Mouse (Mus musculus): Measurements from ENCODE around the gene Hspe1.
A peak's percentile ranks its signal among the peaks of the same experiment; 100 is the strongest.
"Not testable (repeated sequence)": the region's sequence is repeated elsewhere in the genome, so short reads cannot be mapped to it uniquely, and the experiment has no call there.

Hspe1 gene

DNA sequence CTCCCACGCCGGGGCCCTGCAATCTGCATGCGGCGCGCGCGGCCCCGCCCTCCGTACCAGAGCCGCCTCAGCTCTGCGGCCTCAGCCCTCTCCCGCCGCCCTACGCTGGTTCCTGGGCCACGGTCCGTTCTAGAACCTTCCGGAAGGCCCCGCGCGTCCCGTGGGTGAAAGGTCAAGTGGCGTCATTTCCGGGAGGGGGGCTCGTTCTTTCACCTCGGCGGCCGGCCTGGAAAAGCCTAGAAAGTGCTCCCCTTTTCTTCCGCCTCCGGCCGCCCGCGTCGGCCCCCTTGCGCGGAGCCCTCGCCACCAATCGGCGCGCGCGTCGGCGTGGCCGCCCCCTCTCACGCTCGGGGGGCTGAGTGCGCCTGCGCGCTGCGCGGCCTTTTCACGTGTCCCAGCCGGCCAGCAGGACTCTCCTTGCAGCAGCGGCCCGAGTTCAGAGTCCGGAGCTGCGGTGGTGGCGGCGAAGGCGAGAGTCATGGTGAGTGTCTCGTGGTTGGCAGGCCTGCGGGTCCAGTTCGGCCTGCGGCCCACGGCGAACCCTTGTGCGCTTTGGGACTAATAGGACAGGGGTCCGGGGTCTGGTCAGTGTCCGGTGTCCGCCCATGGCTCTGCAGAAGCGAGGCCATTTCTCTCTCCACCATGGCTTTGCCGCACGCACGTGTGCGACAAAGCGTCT is at the start of gene Hspe1, which contains the start of gene Hspd1:
Gene Hspe1 (plus strand): TSS at position 201 of the 679 bp plus-strand sequence.
Gene Hspd1 (minus strand): TSS at position 312 of the 679 bp plus-strand sequence.
- peak; percentile 98 for DNase-seq (ENCODE audit: low spot score)

DNA sequence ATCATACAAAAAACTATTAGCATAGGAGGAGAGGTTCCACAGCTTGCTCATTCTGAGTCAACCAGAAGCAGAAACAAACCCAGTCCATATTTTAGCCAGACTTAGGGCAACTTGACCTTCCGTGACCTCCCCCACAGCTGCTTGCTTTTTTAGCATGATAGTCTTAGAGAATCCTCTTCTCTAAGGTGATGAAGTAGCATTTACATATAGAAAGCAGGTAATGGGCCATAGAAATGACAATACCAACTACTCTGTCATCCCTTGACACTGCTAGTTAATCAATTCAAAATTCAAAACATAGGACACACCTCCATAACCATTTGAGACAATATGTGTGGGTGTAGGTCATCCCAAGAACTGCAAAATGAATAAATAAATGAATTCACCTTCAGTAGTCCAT is 48.0 kb upstream of the Hspe1 start:
- no peak for DNase-seq (ENCODE audit: low spot score)

DNA sequence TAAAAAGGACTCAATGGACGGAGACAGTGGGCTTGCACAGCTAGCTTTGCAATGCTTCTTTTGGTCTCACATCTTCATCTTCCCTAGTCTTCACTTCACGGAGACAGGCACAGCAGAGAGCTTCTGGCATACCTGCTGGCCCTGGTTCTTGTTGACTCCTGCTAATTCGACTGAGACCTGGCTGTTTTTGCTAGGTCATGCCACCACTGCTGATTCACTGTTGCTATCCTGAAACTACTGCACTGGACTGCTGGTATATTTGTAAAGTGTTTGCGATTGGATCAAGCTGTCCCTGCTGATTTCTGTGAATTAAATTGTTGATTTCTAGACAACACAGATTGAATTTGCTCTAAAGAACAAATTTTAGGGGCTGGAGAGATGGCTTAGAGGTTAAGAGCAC is 46.2 kb upstream of the Hspe1 start:
- DNase-seq (ENCODE audit: low spot score), result no peak

DNA sequence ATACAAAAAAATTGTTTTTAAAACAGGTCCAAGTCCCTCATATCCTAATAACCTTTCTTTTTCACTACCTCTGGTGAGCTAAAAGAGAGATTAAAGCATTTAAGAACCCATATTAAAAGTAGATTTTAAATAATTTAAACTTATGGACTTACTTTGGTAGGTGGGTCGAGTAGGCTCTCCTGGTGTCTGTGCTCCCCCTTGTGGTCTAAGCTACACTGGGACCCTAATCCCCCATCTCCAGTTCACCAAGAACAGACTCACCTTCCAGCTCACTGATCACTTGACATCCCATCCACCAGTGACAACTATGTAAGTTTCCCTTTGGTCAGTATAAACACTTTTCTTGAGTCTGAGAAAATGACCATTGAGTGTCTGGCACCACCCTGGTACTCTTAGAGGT is 45.7 kb upstream of the Hspe1 start:
- DNase-seq (ENCODE audit: low spot score), result no peak

DNA sequence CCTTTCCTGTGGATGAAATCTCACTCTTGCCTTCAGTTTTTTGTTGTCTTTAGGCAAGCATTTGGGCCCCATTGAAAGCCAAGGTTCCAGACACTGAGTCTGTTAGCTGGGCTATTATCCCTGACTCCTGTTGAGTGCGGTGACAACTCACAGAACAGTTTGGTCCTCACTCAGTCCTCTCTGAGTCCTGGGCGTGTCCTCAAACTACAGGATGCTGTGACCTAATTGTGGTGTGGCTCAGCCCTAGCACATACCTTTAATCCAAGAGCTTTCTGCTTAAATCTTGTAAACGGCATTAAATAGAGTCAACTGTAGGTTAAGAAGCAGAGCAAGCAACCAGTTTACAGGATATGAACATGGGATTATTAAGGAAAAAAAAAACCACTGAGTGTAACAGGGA is 44.8 kb upstream of the Hspe1 start:
- DNase-seq (ENCODE audit: low spot score), result no peak

DNA sequence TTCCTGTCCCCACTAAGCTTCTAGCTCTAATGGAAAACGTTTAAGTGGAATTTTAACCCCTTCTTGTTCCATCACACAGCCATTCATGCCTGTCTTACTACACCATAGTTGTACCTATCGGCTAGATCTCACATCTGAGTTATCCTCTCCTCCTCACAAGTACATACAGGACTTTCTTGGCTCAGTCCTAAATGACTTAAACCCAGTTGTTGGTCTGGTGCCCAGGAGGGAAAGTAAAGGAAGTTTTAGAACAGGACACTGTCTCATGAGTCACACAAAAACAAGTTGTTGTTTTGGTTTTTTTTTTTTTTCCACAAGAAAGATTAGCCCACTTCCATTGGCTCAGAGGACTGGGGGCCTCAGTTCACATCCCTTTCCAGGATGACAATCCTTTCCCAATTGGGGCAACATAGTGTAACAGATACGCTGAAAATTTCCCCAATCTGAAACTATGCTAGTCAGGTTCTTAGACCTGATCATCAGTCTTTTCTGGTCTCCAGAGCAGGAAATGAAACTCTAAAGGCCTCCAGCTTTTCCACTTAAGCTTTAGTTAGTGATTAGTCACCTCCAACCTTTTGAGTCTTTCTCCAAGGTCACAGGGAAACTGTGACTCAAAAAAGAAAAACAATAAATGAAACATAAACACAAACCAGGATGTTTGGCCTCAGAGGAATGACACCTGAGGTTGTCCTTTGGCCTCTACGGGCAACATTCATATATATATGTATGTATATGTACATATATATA is 38.9 kb upstream of the Hspe1 start:
- DNase-seq (ENCODE audit: low spot score), result no peak

DNA sequence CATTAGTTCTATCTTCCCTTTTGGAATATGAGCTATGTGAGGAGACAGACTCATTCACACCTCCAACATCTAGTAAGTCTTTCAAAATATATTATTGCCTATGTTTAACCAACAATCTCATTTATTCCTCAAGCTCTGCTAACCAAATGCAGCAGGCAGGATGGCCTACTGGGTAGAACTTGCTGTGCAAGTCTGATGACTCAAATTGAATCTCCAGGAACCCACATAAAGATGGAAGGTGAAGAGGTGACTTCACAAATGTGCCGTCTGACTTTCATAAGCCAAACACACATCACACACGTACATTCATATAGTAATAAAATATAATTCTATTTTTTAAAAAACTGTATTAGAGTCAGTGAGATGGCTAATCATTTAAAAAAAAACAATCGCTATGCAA is 36.3 kb upstream of the Hspe1 start:
- no peak for DNase-seq (ENCODE audit: low spot score)

DNA sequence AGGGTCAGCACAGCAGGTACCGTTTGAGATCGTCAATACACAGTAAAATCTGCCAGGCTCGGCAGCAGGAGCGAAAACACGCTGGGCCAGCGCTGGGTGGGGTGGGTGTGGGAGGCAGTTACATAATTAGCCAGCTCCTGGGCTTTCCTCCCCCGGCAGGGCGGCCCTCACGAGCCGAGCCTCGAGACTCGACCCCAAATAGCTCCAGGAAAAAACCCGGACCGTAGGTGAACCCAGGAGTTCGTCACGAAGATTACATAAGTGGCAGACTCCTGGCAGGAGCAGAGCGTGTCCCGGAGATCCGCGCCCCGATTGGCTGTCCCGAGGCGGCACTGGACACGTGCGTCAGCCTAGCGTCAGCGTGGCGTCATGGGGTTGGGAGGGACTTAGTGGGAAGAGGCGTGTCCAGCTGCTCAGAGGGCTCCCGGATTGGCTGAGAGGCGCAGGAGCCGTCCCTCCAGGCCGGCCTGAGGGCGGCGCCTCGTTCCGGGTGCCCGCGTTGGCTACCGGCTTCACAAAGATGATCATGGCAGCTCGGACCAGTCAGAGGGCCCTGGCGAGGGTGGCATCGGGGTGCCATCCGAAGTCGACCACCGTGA is 35.5 kb upstream of the Hspe1 start, which contains the start of gene Coq10b:
Gene Coq10b (plus strand): TSS at position 416 of the 599 bp plus-strand sequence.
- DNase-seq (ENCODE audit: low spot score), result peak; percentile 98

DNA sequence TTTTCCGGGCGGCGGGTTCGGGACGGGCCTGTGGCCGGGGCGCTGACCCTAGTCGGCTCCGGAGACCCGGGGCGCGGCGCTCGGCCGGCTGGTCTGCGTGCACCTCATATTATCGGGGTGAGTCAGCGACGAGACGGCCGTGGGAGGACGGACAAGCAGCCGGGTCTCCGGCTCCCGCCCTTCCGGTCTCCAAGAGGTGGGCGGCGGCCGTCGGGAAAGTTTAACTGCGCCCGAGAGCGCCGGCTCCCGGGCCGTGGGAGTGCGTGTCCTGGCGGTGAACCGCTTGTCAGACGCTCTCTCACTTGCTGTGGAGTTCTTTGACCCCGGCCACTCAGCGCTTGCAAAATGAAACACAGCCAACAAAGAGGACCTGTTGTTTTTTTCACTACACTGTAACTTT is 34.9 kb upstream of the Hspe1 start:
- peak; percentile 83 for DNase-seq (ENCODE audit: low spot score)

DNA sequence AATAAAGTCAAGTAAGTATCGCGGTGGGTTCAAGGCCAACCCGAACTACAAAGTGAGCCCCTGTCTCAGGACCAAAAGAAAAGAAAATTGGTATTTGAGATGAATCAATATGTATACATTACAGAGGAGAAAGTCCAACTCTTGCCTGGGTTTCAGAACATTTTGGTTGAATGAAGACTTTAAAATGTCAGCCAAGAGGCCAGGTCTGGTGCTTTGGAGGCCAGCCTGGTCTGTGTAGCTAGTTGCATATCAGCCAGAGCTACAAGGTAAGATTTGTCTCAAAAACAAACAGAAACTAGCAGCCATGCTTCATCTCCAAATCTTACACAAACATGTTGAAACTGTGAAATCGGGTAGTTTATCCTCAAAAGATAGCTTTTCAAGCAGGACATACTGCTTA is 34.3 kb upstream of the Hspe1 start:
- DNase-seq (ENCODE audit: low spot score), result no peak

DNA sequence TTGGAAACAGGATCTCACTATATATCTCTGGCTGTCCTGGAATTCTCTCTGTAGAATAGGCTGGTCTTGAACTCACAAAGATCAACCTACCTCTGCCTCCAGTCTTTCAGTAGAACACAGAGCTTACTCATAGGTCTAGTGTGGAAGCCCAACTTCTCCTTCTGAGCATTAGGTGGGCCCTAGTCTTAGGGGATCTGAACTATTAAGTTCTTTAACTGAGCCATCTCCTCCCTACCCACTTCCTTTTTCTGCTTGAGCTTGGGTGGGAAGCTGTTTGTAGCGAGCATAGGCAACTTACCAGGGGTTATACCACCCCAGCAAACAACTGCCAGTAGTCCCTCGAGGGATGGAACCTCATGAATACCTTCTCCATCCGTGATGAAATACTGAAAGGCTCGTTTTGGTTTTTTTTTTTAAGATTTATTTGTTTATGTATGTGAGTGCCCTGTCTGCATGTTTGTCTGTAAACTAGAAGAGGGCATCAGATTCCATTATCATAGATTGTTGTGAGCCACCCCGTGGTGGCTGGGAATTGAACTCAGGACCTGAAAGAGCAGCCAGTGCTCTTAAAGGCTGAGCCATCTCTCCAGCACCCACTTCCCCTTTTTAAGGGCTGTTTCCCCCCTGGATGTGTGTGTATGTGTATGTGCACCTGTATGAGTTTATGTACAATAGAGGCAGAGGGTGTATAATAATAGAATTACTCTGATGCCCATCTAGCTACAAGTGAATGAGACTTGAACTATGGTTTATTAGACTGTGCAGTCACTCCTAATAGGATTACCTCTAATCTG is 32.4 kb upstream of the Hspe1 start:
- no peak for DNase-seq (ENCODE audit: low spot score)

DNA sequence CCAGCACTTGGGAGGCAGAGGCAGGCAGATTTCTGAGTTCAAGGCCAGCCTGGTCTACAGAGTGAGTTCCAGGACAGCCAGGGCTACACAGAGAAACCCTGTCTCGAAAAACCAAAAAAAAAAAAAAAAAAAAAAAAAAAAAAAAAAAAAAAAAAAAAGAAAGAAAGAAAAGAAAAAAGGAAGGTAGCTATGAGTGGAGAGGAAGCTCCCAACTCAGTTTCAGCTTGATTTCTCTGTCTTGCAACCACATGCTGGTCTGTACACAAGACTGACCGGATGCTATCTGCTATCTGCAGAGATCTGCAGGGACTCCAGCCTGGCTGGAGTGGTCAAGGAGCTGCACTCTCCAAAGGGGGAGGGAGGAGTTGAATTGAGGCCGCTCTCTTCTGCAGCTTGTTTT is 29.5 kb upstream of the Hspe1 start:
- not testable (repeated sequence) for DNase-seq (ENCODE audit: low spot score)

DNA sequence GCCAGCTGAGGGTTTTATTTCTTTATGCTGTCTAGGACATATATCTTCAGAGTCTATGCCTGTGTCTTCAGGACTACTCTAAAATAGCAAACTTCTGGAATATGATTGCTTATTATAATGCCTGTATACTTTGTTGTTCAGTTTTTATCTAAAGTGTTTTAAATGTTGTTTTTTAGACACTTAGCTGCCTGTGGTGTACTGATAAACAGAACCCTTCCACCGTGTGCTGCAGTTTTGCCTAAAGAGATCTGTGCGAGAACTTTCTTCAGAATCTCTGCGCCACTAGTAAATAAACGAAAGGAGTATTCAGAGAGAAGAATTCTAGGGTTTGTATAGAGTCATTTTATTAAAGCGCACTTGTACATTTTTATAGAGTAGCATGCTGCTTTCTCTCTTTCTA is 26.8 kb upstream of the Hspe1 start:
- no peak for DNase-seq (ENCODE audit: low spot score)

DNA sequence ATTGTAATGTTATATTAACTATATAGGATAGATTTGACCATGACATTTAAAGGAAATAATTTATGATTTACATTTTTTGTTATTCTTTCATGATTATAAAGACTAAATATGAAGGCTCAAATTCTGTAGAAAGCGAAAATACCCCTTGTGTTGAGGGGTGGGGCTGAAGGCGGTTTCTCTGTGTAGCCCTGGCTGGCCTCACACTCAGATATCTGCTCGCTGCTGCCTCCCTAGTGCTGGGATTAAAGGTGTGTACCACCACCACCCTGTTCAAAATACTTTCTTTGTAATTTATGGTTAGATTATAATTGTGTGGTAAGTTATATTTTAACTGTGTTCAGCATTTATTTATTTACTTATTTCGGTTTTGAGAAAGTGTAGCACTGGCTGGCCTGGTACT is 26.2 kb upstream of the Hspe1 start:
- DNase-seq (ENCODE audit: low spot score), result no peak

DNA sequence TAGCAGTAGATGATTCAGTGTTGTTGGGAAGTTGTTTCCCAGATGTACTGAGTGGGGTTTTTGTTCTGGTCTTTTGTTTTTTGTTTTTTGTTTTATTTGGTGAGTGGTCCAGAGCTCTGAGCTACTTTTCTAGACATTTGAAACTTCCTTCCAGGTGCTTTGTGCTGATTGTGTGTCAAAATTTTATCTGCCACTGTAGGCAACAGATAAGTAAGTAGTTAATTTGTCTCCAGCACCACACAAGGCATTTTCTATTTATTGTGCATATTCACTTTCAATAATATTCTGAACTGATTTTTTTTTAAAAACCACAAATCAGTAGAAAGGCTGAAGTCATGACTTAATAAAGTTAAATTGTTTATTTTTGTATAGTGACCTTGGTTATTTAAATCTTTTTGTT is 15.6 kb upstream of the Hspe1 start:
- DNase-seq (ENCODE audit: low spot score), result not testable (repeated sequence)

DNA sequence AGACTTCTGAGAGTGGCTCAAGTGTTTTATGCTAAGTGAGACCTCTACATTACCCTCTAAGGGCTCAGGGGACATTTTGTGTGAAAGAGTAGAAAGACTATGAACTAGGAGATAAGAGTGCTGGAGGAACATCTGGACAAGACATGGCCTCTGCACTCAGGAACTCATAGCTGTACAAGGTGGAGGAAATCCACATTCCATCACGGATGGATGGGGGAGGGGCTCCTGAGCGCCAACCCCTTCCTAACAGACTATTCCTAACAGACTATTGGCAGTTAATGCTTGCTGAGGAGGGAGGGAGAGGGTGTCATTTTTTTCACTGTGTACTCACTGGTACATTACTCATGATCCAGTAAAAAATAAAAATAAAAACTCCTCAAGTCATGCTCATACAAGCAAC is 13.2 kb upstream of the Hspe1 start:
- no peak for DNase-seq (ENCODE audit: low spot score)

DNA sequence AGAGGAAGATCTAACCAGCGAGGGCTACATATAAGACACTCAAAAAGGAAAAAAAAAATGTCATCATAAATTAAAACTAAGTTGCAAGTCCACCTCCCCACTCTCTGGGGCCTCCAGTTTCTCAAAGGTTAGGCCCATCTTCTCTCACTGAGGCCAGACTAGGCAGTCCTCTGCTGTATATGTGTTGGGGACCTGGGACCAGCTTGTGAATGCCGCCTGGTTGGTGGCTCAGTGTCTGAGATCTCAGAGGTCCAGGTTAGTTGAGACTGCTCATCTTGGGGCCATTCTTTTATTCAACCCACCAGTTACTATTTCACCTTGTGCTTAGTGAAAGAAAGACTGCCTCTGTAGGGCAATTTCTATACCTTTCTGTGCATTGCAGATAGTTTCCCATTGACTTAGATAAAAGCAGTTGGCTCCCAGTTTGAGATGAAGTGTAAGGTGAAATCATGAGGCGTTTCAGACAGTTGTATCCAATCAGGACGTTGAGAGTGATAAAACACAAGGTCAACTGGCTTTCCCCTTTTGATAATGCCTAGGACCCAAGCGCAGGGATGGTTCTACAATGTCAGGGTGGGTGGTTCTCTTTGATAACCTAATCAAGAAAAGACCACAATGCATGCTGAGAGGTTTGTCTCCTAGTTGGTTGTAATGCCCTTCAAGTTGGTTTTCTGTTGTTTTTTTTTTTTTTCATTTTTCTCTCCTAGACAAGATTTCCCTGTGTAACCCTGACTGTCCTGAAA is 12.1 kb upstream of the Hspe1 start:
- no peak for DNase-seq (ENCODE audit: low spot score)

DNA sequence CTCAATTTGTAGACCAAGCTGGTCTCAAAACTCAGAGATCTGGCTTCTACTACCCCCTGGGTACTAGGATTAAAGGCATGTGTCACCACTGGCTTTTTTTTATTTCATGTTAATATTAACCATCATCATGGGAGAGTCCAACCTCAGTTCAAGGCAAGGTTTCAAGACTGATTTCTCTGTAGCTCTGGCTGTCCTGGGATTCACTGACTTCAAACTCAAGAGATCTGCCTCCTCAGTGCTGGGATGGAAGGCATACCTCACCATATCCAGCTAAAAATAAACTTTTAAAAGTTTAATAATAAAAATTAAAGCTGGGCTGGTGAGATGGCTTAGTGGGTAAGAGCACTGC is 11.6 kb upstream of the Hspe1 start:
- DNase-seq (ENCODE audit: low spot score), result no peak

DNA sequence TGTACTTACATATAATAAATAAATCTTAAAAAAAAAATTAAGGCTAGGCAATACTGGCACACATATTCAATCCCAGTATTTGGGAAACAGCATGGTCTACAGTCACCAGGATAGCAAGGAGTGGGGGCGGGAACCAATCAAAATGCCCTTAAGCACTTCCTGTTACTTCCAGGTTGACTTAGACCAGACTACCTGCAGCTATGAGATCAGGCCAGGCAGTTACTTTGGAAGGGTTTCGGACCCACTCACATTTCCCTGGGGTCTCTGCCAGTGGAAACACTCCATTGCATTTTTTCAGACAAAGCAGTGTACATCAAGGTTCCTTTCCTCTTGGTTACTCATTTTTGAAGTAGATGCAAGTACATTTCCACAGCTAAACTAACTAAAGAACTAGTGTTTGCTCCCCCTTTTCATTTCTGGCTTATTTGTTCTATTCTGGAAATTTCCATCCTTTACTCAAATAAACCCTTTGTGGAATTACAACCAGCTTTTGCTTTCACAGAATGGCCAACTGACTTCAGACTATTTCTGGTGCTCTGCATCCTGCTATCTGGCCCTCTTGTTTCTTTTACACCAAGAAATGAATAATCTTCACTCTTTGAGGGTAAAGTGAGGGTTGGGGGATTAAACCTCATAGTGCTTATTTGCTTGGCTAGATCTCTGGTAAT is 10.9 kb upstream of the Hspe1 start:
- DNase-seq (ENCODE audit: low spot score), result no peak

DNA sequence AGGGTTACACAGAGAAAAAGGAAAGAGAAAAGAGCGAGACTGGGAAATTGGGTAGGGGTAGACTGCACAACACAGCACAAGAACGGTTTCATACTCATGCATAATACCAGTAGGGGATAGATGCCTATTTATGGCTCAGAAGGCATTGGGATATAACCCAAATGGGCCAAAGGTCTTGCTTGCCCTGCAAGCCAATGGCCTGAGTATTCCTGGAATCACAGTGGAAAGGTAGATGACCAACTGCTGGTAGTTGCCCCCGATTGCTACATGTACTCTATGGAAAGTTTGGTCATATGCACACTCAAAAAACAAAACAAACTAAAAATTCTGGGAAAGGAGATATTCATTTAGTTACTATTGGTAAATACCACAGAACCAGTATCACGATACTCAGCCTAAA is 8.3 kb upstream of the Hspe1 start:
- DNase-seq (ENCODE audit: low spot score), result no peak

DNA sequence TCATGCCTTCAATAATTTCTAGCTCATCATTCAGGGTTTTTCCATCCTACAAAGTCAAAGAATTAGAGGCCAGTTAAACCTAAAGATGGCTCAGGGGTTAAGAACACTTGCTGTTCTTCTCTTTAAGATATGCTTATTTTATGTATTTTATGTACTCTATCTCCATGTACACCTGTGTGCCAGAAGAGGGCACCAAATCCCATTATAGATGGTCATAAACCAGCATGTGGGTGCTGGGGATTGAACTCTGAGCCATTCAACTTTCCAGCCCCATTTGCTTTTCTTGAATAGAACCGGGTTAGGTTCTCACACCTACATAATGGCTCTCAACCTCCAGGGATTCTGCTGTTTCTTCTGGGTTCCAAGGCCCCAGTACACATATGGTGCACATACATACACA is 5.8 kb upstream of the Hspe1 start:
- DNase-seq (ENCODE audit: low spot score), result no peak

Data from testis, postnatal 10 days (tissue).